Mouse (Mus musculus) fat pad, adult 2 months (tissue): ENCODE results near the gene Gm10378.
"Not testable (repeated sequence)": the region's sequence is repeated elsewhere in the genome, so short reads cannot be mapped to it uniquely, and the experiment has no call there.

ENCODE experiments used
- DNase-seq: peaks from one replicate; pipeline ENCODE4 v3.0.0-alpha.2; 2011; ENCODE audit warnings: low read depth, low spot score; ENCODE audit errors: extremely low read depth

Gm10378 gene

GRCm38 (mm10) chr14:42655638-42656037 is at the start of gene Gm10378:
Gm10378 (plus strand) TSS chr14:42655938.
- not testable (repeated sequence) for DNase-seq

DNA sequence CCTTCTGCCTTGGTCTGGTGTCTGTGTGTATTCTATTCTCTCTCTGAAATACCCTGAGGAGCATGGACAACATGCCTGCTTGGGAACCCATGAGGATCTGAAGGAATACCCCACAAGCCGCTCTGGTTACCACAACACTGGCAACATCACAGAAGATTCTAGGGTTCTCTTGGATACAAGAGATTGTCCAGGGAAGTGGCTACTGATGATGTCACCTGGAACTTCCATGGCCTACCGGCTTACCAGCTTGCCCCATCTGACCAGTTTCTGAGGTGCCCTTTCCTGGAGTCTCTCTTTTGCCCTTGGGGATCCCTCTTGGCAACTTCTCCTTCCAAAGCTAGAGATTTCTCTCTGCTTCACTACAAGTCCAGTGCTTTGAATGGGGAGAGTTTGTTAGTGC is 13.9 kb upstream of the Gm10378 start, which contains the start of gene Gm3633:
Gene Gm3633 (minus strand): TSS at position 101 of the 400 bp plus-strand sequence.
- not testable (repeated sequence) for DNase-seq
